ENCODE assay signal across 8 mouse cellular contexts in genomic region chr10:80921923-80922322, GRCm38 (mm10). TPM values are rescaled to one million over a fixed set of nuclear protein-coding genes. Genes with fewer than 3 reads are reported as not detected.
DNase-seq lines count a peak whose midpoint lies in the region; ATAC-seq and TF ChIP-seq lines count a peak whose summit lies in the region.

No protein-coding gene starts in this region.

- H3K9me3 ChIP-seq in forebrain, embryonic 15.5 days = no peaks in the 10 kb centered on the region
- H3K9me3 ChIP-seq in kidney, postnatal 0 days (replicated peaks; ENCODE audit: low read length) = no peaks in the 10 kb centered on the region

- 0 out of 2 replicates have a peak, but pooled peaks have one; percentile 15 for ATAC-seq in forebrain, embryonic 15.5 days (replicated peaks)
- no peak; the same call in 1 of the 2 replicates for ATAC-seq in kidney, postnatal 0 days (replicated peaks; ENCODE audit: low FRiP score, low read depth)
- peak; percentile 72 for ATAC-seq in megakaryocyte, adult 5-6 weeks (ENCODE audit: poor library complexity, severe bottlenecking)

- 4% methylated on average over 16 of the region's 16 CpGs for WGBS in forebrain, embryonic 15.5 days
- WGBS in kidney, postnatal 0 days = 6% methylated on average over 16 of the region's 16 CpGs

- peak; percentile 72 for DNase-seq in gastrocnemius, adult 2 months
- DNase-seq in gastrocnemius, adult 18-20 months (ENCODE audit: low spot score) = no peak
- DNase-seq in kidney, postnatal 0 days (ENCODE audit: low spot score) = peak; percentile 68
- no peak for DNase-seq in urinary bladder, postnatal 36 days (ENCODE audit: low spot score in 2 of 2)
- no peak for DNase-seq in thymus, postnatal 4 days
- no peak for DNase-seq in right cerebral cortex, postnatal 25 days

- H3K9ac ChIP-seq in forebrain, embryonic 15.5 days (replicated peaks) = peak overlapping the region; percentile 18; the same call in 1 of the 2 replicates
- peak overlapping the region; percentile 20; the same call in 1 of the 2 replicates for H3K9ac ChIP-seq in kidney, postnatal 0 days (ENCODE audit: low read depth, low read length)

- H3K4me3 ChIP-seq in gastrocnemius, adult 2 months = peak overlapping the region; percentile 65
- peak overlapping the region; percentile 9; the same call in 1 of the 2 replicates for H3K4me3 ChIP-seq in forebrain, embryonic 15.5 days
- peak overlapping the region; percentile 26 for H3K4me3 ChIP-seq in kidney, postnatal 0 days (replicated peaks; ENCODE audit: low read depth, low read length)

- H3K4me2 ChIP-seq in forebrain, embryonic 15.5 days (replicated peaks) = peak overlapping the region; percentile 34
- peak overlapping the region; percentile 50 for H3K4me2 ChIP-seq in kidney, postnatal 0 days (ENCODE audit: low read length)

- no peaks in the 10 kb centered on the region for H3K36me3 ChIP-seq in forebrain, embryonic 15.5 days
- no peaks in the 10 kb centered on the region for H3K36me3 ChIP-seq in kidney, postnatal 0 days (ENCODE audit: insufficient read depth, low read length)

- H3K27ac ChIP-seq in gastrocnemius, adult 2 months = peak overlapping the region; percentile 35; the same call in 1 of the 2 replicates
- H3K27ac ChIP-seq in forebrain, embryonic 15.5 days (replicated peaks) = no peak overlapping the region
- no peak overlapping the region for H3K27ac ChIP-seq in kidney, postnatal 0 days

- intact Hi-C loops in gastrocnemius, adult 2 months (cut with DNase I) = loop anchor here (10.0 kb wide), 2 partner anchors 163 to 253 kb away; partner anchors contain the start of gene Eef2

- peaks cover 10% of the 10 kb centered on the region for H3K4me1 ChIP-seq in forebrain, embryonic 15.5 days
- 0 out of 2 replicates have a peak, but pooled peaks cover 5% of the 10 kb centered on the region for H3K4me1 ChIP-seq in kidney, postnatal 0 days (replicated peaks; ENCODE audit: insufficient read depth, low read length)

- H3K27me3 ChIP-seq in forebrain, embryonic 15.5 days = no peaks in the 10 kb centered on the region
- no peaks in the 10 kb centered on the region for H3K27me3 ChIP-seq in kidney, postnatal 0 days (ENCODE audit: insufficient read depth, low read length)

- no peak for TF ChIP-seq CTCF in gastrocnemius, adult 2 months (IDR thresholded peaks at IDR 0.05)
- TF ChIP-seq CTCF in kidney, postnatal 0 days (IDR thresholded peaks at IDR 0.05; ENCODE audit: low read depth) = no peak

RNA-seq across cellular contexts. Expression of gene Lmnb2, which starts 3.9 kb away (rescaled TPM):
- total RNA-seq in gastrocnemius, adult 2 months (2021) = 1 to 10 TPM; 1.9 to 3.0 TPM
- total RNA-seq in gastrocnemius, adult 18-20 months (2021) = 1 to 10 TPM; 2.7 to 3.2 TPM
- 50.6 and 53.5 TPM in 2 replicates for polyA plus RNA-seq in forebrain, embryonic 15.5 days (2015; fragmentation: Nextera tagmentation; extraction: Ambion mirVana)
- 21.9 and 26.0 TPM in 2 replicates for polyA plus RNA-seq in kidney, postnatal 0 days (2015; fragmentation: Nextera tagmentation; extraction: Ambion mirVana)
- 7.7 and 9.5 TPM in 2 replicates for total RNA-seq in megakaryocyte, adult 5-6 weeks (2015)
- total RNA-seq in megakaryocyte, adult 5-6 weeks (2017) = 35.2 and 35.8 TPM in 2 replicates

RNA-seq across cellular contexts. Expression of gene Gadd45b, which starts 8.0 kb away (rescaled TPM):
- 10 to 100 TPM; 23.6 to 28.4 TPM for total RNA-seq in gastrocnemius, adult 2 months (2021)
- 10 to 100 TPM; 17.3 to 25.0 TPM for total RNA-seq in gastrocnemius, adult 18-20 months (2021)
- 5.5 and 5.9 TPM in 2 replicates for polyA plus RNA-seq in forebrain, embryonic 15.5 days (2015; fragmentation: Nextera tagmentation; extraction: Ambion mirVana)
- 17.4 and 20.8 TPM in 2 replicates for polyA plus RNA-seq in kidney, postnatal 0 days (2015; fragmentation: Nextera tagmentation; extraction: Ambion mirVana)
- 11.0 and 12.9 TPM in 2 replicates for total RNA-seq in megakaryocyte, adult 5-6 weeks (2015)
- 9.4 and 20.3 TPM in 2 replicates for total RNA-seq in megakaryocyte, adult 5-6 weeks (2017)

RNA-seq across cellular contexts. Expression of gene Timm13, which starts 21.2 kb away (rescaled TPM):
- total RNA-seq in gastrocnemius, adult 2 months (2021) = 100 to 1,000 TPM; 110 to 139 TPM
- 100 to 1,000 TPM; 109 to 127 TPM for total RNA-seq in gastrocnemius, adult 18-20 months (2021)
- 326 and 357 TPM in 2 replicates for polyA plus RNA-seq in forebrain, embryonic 15.5 days (2015; fragmentation: Nextera tagmentation; extraction: Ambion mirVana)
- polyA plus RNA-seq in kidney, postnatal 0 days (2015; fragmentation: Nextera tagmentation; extraction: Ambion mirVana) = 434 and 437 TPM in 2 replicates
- total RNA-seq in megakaryocyte, adult 5-6 weeks (2015) = 60.1 and 74.7 TPM in 2 replicates
- 31.8 and 44.9 TPM in 2 replicates for total RNA-seq in megakaryocyte, adult 5-6 weeks (2017)

RNA-seq across cellular contexts. Expression of gene Tmprss9, which starts 50.3 kb away (rescaled TPM):
- total RNA-seq in gastrocnemius, adult 2 months (2021) = under 1 TPM in 1 of 2 experiments, not detected in 1; 0.08 TPM
- not detected for total RNA-seq in gastrocnemius, adult 18-20 months (2021)
- 0.06 and 0.15 TPM in 2 replicates for polyA plus RNA-seq in forebrain, embryonic 15.5 days (2015; fragmentation: Nextera tagmentation; extraction: Ambion mirVana)
- polyA plus RNA-seq in kidney, postnatal 0 days (2015; fragmentation: Nextera tagmentation; extraction: Ambion mirVana) = 0.04 TPM in 1 of 2 replicates, not detected in the other
- not detected in 2 replicates for total RNA-seq in megakaryocyte, adult 5-6 weeks (2015)
- total RNA-seq in megakaryocyte, adult 5-6 weeks (2017) = not detected in 2 replicates

Comparison
In these comparisons a context has a peak if more than half of its experiments do, and no peak if none do; other contexts are left out.
1. DNase-seq: peak in gastrocnemius, adult 2 months (single experiment) and kidney, postnatal 0 days (single experiment); none in gastrocnemius, adult 18-20 months (single experiment), urinary bladder, postnatal 36 days (0 of 2), thymus, postnatal 4 days (single experiment) and right cerebral cortex, postnatal 25 days (single experiment).
2. H3K4me3 ChIP-seq: peak in every context shown above with its lines; median percentile 65 in gastrocnemius, adult 2 months; 26 in kidney, postnatal 0 days; 9 in forebrain, embryonic 15.5 days.